Mouse (Mus musculus) CH12.LX (cell line): ENCODE measurements at regions not wholly inside any gene's neighbourhood (a gene's known extent, or its start where the extent isn't known, plus 50 kb on each side); places are given as distances from the start of the nearest gene placed in this dataset.

ENCODE experiments used
- BHLHE40 ChIP-seq: IDR thresholded peaks from 2 replicates; pipeline ENCODE4 v1.6.1; 2011; ENCODE audit warnings: mild to moderate bottlenecking, low read depth, low read length, improper control_type of control experiment
- CTCF ChIP-seq, 2 experiments: IDR thresholded peaks in 1 of 2; conservative IDR thresholded peaks in 1 of 2; 2 replicates each; pipeline ENCODE4 v1.5.1; 2011 to 2012; ENCODE audit warnings: low read depth in 2 of 2, low read length in 2 of 2, improper control_type of control experiment in 1 of 2, inconsistent platforms in 1 of 2, mild to moderate bottlenecking in 1 of 2, moderate library complexity in 1 of 2
- E2F4 ChIP-seq: IDR thresholded peaks from 2 replicates; pipeline ENCODE4 v1.6.1; 2011; ENCODE audit warnings: low read depth, low read length, improper control_type of control experiment; ENCODE audit not compliant: insufficient replicate concordance
- EP300 ChIP-seq: IDR thresholded peaks from 2 replicates; pipeline ENCODE4 v1.6.1; 2011; ENCODE audit warnings: low read length, improper control_type of control experiment
- ETS1 ChIP-seq: conservative IDR thresholded peaks from 2 replicates; pipeline ENCODE4 v1.6.1; 2012; ENCODE audit warnings: low read depth, mild to moderate bottlenecking, inconsistent platforms, low read length, improper control_type of control experiment, moderate library complexity
- MAX ChIP-seq: IDR thresholded peaks from 2 replicates; pipeline ENCODE4 v1.6.1; 2011; ENCODE audit warnings: low read length, improper control_type of control experiment
- POLR2AphosphoS2 ChIP-seq: IDR thresholded peaks from 2 replicates; pipeline ENCODE4 v1.6.1; 2011; ENCODE audit warnings: low read depth, low read length, improper control_type of control experiment

GRCm38 (mm10) chr2:173349910-173350309 lies 73.6 kb upstream of the Pmepa1 start:
- no peak for TF ChIP-seq ETS1
- no peak for TF ChIP-seq BHLHE40
- TF ChIP-seq POLR2AphosphoS2: no peak
- no peak for TF ChIP-seq E2F4
- no peak for TF ChIP-seq EP300
- TF ChIP-seq CTCF (conservative IDR thresholded peaks at IDR 0.05 in 1 of 2, IDR thresholded peaks at IDR 0.05 in 1 of 2; ENCODE audit: low read depth in 2 of 2, low read length in 2 of 2): no peak
- no peak for TF ChIP-seq MAX
